Mouse (Mus musculus): ENCODE data around the gene Gm14408. TPM values are rescaled to one million over a fixed set of nuclear protein-coding genes. Genes with fewer than 3 reads are reported as not detected.
"Not testable (repeated sequence)": the region's sequence is repeated elsewhere in the genome, so short reads cannot be mapped to it uniquely, and the experiment has no call there.

The Gm14408 gene
- total RNA-seq (2021), result not detected in 2 replicates
- long read RNA-seq, experiment 1, result 0 reads
- long read RNA-seq, experiment 2, result 0 reads

GRCm38 (mm10) chr2:176830840-176831239 lies at the start of gene Gm14408:
Gm14408 (plus strand) TSS chr2:176831140.
- not testable (repeated sequence) for DNase-seq

- DNase-seq, result not testable (repeated sequence)
These were observed 32.6 kb upstream of the Gm14408 start, which contains the start of gene Gm14295 for GRCm38 (mm10) chr2:176798312-176798711. Gm14295 (plus strand) TSS chr2:176798612.

- not testable (repeated sequence) for DNase-seq
These were observed 32.2 kb upstream of the Gm14408 start for GRCm38 (mm10) chr2:176798785-176799184.

Other genes starting within 250 kb of the Gm14408 start
- 1.9 and 4.3 TPM in 2 replicates for gene Gm14308, start 194.8 kb upstream of the Gm14408 start, total RNA-seq (2021)
- gene Zfp973, start 160.6 kb upstream of the Gm14408 start, total RNA-seq (2021), result 8.1 and 10.7 TPM in 2 replicates
- gene Gm14305, start 122.8 kb upstream of the Gm14408 start, total RNA-seq (2021), result 11.2 and 13.9 TPM in 2 replicates
- gene Gm14295, start 32.5 kb upstream of the Gm14408 start, total RNA-seq (2021), result 3.4 and 10.3 TPM in 2 replicates
- 7.6 and 9.0 TPM in 2 replicates for gene Gm14296, start 96.7 kb downstream of the Gm14408 start, total RNA-seq (2021)
- 29.4 and 30.4 TPM in 2 replicates for gene Gm14419, start 169.8 kb downstream of the Gm14408 start, total RNA-seq (2021)
- 0.37 and 1.1 TPM in 2 replicates for gene Gm14401, start 243.2 kb downstream of the Gm14408 start, total RNA-seq (2021)

All from adrenal gland, postnatal 14 days (tissue).